Mouse (Mus musculus): ENCODE measurements around the gene Slc35b2. TPM values are rescaled to one million over a fixed set of nuclear protein-coding genes. Genes with fewer than 3 reads are reported as not detected.

Slc35b2 gene
- polyA plus RNA-seq, 1 experiment from 2014 or later, result 52.1 TPM

DNA sequence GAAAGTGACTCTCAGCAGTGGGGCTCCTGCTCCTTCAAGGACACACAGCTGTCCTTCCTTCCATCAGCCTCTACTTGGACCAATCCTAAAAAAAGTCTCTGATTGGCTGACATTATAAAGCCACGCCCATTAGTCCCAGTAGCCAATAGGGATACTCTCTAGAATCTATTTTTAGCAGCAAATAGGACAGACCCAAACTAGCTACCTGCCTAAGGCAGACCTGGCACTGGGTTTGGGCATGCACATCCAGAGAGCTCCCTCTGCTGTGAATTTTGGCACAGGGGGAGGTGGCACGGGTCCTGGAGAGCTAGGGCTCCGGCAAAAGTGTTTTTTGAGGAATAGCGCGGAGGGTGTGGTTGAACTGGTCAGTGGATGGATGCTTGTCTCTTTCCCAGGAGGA lies 37.1 kb upstream of the Slc35b2 start:
- no peak for ATAC-seq (ENCODE audit: insufficient read depth)
- Histone ChIP-seq H3K9me3 (replicated peaks) (no peaks in the 10 kb centered on the region), H3K36me3 (replicated peaks) (no peaks in the 10 kb centered on the region), H3K27ac (replicated peaks) (no peak overlapping the region), H3K4me1 (replicated peaks) (no peaks in the 10 kb centered on the region; the same call in 1 of the 2 replicates), H3K9ac (no peak overlapping the region), H3K4me3 (replicated peaks) (no peak overlapping the region), H3K4me2 (no peak overlapping the region), H3K27me3 (peaks cover 76% of the 10 kb centered on the region)
- WGBS (ENCODE audit: insufficient replicate concordance), result 25% methylated on average over 5 of the region's 5 CpGs

- Histone ChIP-seq H3K27ac (replicated peaks) (no peak overlapping the region), H3K4me3 (replicated peaks) (no peak overlapping the region), H3K36me3 (replicated peaks) (no peaks in the 10 kb centered on the region), H3K9me3 (replicated peaks) (no peaks in the 10 kb centered on the region), H3K9ac (no peak overlapping the region), H3K4me1 (replicated peaks) (no peaks in the 10 kb centered on the region), H3K27me3 (peaks cover 85% of the 10 kb centered on the region), H3K4me2 (no peak overlapping the region)
- 33% methylated on average over 13 of the region's 13 CpGs for WGBS (ENCODE audit: insufficient replicate concordance)
- no peak for ATAC-seq (ENCODE audit: insufficient read depth)
Measured at GRCm38 (mm10) chr17:45530346-45530782, 33.3 kb upstream of the Slc35b2 start.

DNA sequence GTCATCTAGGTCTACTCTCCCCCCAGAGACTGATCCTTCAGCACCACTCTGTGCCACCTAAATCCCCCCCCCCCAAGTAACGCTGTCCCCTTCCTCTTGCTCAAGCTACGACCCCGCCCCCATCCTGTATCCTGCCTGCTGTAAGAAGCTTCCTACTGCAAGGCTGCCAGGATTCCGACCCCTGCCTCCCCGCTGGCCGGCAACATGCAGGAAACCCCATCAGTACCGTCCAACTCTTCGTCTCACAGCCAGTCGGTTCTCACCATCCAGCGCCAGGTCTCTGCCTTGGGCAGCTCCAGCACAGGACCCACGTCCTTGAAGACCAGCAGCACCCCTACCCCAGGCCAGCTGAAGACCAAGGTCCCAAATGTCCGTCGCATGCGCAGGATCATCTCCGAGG lies 30.8 kb upstream of the Slc35b2 start:
- H3K9ac ChIP-seq, result no peak overlapping the region
- H3K4me2 ChIP-seq, result no peak overlapping the region
- H3K4me3 ChIP-seq (replicated peaks), result no peak overlapping the region
- no peaks in the 10 kb centered on the region for H3K36me3 ChIP-seq (replicated peaks)
- H3K27me3 ChIP-seq, result peaks cover 93% of the 10 kb centered on the region
- H3K27ac ChIP-seq (replicated peaks), result no peak overlapping the region
- H3K4me1 ChIP-seq (replicated peaks), result no peaks in the 10 kb centered on the region
- ATAC-seq (ENCODE audit: insufficient read depth), result no peak
- no peaks in the 10 kb centered on the region for H3K9me3 ChIP-seq (replicated peaks)
- 35% methylated on average over 15 of the region's 15 CpGs for WGBS (ENCODE audit: insufficient replicate concordance)

- Histone ChIP-seq H3K4me1 (replicated peaks) (no peaks in the 10 kb centered on the region), H3K9ac (no peak overlapping the region), H3K36me3 (replicated peaks) (no peaks in the 10 kb centered on the region), H3K4me3 (replicated peaks) (no peak overlapping the region), H3K27me3 (peaks cover 96% of the 10 kb centered on the region), H3K9me3 (replicated peaks) (no peaks in the 10 kb centered on the region), H3K4me2 (no peak overlapping the region), H3K27ac (replicated peaks) (no peak overlapping the region)
- no peak for ATAC-seq (ENCODE audit: insufficient read depth)
- 13% methylated on average over 5 of the region's 5 CpGs for WGBS (ENCODE audit: insufficient replicate concordance)
Measured at GRCm38 (mm10) chr17:45536264-45536663, 27.4 kb upstream of the Slc35b2 start.

DNA sequence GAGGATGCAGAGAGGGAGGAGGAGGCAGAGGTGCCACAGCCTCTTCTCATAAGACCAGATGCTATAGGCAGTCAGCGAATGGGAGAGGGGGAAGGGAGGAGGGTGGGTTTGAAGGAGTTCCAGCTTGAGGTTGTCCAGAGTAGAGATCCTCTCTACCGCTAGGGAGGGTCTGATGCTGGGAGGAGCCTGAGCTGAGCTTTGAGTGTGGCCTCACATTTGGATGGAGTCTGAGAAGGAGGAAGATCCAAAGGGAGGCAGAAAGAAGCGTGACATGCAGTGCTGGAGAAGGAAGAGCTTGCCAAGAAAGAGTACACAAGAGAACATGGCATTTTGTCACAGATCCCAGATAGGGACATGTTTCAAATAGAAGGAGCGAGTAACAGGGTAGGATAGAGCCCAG lies 25.3 kb upstream of the Slc35b2 start:
- H3K36me3 ChIP-seq (replicated peaks), result no peaks in the 10 kb centered on the region
- WGBS (ENCODE audit: insufficient replicate concordance), result 42% methylated on average over 4 of the region's 4 CpGs
- H3K4me3 ChIP-seq (replicated peaks), result no peak overlapping the region
- peaks cover 96% of the 10 kb centered on the region for H3K27me3 ChIP-seq
- H3K4me1 ChIP-seq (replicated peaks), result no peaks in the 10 kb centered on the region
- no peak for ATAC-seq (ENCODE audit: insufficient read depth)
- H3K9ac ChIP-seq, result no peak overlapping the region
- H3K4me2 ChIP-seq, result no peak overlapping the region
- H3K9me3 ChIP-seq (replicated peaks), result no peaks in the 10 kb centered on the region
- H3K27ac ChIP-seq (replicated peaks), result no peak overlapping the region

DNA sequence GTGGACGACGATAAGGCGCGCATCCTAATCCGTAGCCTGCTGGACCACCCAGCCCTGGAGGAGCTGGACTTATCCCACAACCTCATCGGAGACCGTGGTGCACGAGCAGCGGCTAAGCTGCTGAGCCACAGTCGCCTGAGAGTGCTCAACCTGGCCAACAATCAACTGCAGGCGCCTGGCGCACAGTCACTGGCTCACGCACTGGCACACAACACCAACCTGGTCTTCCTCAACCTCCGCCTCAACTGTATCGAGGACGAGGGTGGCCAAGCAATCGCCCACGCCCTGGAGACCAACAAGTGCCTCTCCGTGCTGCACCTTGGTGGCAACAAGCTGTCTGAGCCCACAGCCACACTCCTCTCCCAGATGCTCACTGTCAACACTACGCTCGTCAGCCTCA lies 24.0 kb upstream of the Slc35b2 start:
- no peak for ATAC-seq (ENCODE audit: insufficient read depth)
- Histone ChIP-seq H3K27ac (replicated peaks) (no peak overlapping the region), H3K36me3 (replicated peaks) (no peaks in the 10 kb centered on the region), H3K9me3 (replicated peaks) (no peaks in the 10 kb centered on the region), H3K27me3 (peaks cover 100% of the 10 kb centered on the region), H3K9ac (no peak overlapping the region), H3K4me2 (no peak overlapping the region), H3K4me3 (replicated peaks) (no peak overlapping the region), H3K4me1 (replicated peaks) (no peaks in the 10 kb centered on the region)
- 64% methylated on average over 21 of the region's 21 CpGs for WGBS (ENCODE audit: insufficient replicate concordance)

GRCm38 (mm10) chr17:45542129-45542528 lies 21.5 kb upstream of the Slc35b2 start:
- no peak overlapping the region for H3K4me2 ChIP-seq
- H3K4me1 ChIP-seq (replicated peaks), result no peaks in the 10 kb centered on the region; the same call in 1 of the 2 replicates
- WGBS (ENCODE audit: insufficient replicate concordance), result 20% methylated on average over 6 of the region's 6 CpGs
- no peak overlapping the region for H3K9ac ChIP-seq
- H3K4me3 ChIP-seq (replicated peaks), result no peak overlapping the region
- H3K9me3 ChIP-seq (replicated peaks), result no peaks in the 10 kb centered on the region
- peaks cover 100% of the 10 kb centered on the region for H3K27me3 ChIP-seq
- no peak for ATAC-seq (ENCODE audit: insufficient read depth)
- H3K36me3 ChIP-seq (replicated peaks), result no peaks in the 10 kb centered on the region
- no peak overlapping the region for H3K27ac ChIP-seq (replicated peaks)

DNA sequence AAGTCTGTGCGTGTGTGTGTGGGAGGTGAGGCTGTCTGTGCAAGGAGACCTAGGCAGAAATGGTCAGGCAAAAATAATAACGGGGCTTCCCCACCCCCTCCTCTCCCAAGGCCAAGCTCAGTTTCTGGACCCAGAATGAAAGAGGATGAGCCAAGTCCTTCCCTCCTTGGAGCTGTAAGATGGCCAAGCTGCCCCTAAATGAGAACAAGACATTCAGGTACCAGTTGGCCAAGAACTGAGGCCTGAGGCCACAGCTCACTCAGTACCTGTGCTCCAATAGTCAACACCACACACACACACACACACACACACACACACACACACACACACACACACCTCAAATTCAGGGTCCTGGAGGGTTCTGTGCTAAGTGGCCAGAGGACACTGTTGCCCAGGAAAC lies 21.0 kb upstream of the Slc35b2 start:
- WGBS (ENCODE audit: insufficient replicate concordance), result 60% methylated on average over 2 of the region's 2 CpGs
- no peaks in the 10 kb centered on the region for H3K36me3 ChIP-seq (replicated peaks)

DNA sequence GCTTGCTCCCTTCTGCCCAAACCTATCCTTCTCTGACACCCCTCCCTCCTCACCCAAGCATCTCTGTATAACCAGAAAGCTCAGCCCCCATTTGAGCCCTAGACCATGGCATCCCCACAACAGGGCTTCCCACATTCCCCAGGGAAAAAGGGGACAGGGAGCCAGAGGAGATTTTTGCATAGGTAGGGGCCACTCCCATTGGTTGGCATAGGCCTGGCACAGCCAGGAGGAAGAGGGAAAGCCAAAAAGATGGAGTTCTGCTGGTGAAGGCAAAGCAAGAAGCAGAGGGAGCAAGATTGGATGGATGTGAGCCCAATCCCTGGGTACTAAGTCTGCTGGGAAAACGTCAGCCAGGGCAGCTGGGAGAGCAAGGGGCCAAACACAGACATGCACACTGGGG lies 20.6 kb upstream of the Slc35b2 start:
- Histone ChIP-seq H3K27ac (replicated peaks) (no peak overlapping the region), H3K36me3 (replicated peaks) (no peaks in the 10 kb centered on the region), H3K4me2 (no peak overlapping the region), H3K4me3 (replicated peaks) (no peak overlapping the region), H3K9ac (no peak overlapping the region), H3K4me1 (replicated peaks) (no peaks in the 10 kb centered on the region; the same call in 1 of the 2 replicates), H3K27me3 (peaks cover 100% of the 10 kb centered on the region), H3K9me3 (replicated peaks) (no peaks in the 10 kb centered on the region)
- no peak for ATAC-seq (ENCODE audit: insufficient read depth)
- WGBS (ENCODE audit: insufficient replicate concordance), result 5% methylated on average over 1 of the region's 1 CpGs

More for the DNA sequence above, 21.0 kb upstream of the Slc35b2 start:
- Histone ChIP-seq H3K4me3 (replicated peaks) (no peak overlapping the region), H3K27me3 (peaks cover 100% of the 10 kb centered on the region), H3K4me2 (no peak overlapping the region), H3K27ac (replicated peaks) (no peak overlapping the region), H3K4me1 (replicated peaks) (no peaks in the 10 kb centered on the region; the same call in 1 of the 2 replicates), H3K9me3 (replicated peaks) (no peaks in the 10 kb centered on the region), H3K9ac (no peak overlapping the region)
- no peak for ATAC-seq (ENCODE audit: insufficient read depth)

GRCm38 (mm10) chr17:45544001-45544872 lies 19.4 kb upstream of the Slc35b2 start:
- Histone ChIP-seq H3K4me3 (replicated peaks) (no peak overlapping the region), H3K9ac (no peak overlapping the region), H3K27ac (replicated peaks) (no peak overlapping the region), H3K4me1 (replicated peaks) (peaks cover 5% of the 10 kb centered on the region), H3K27me3 (peaks cover 100% of the 10 kb centered on the region), H3K36me3 (replicated peaks) (no peaks in the 10 kb centered on the region), H3K9me3 (replicated peaks) (no peaks in the 10 kb centered on the region), H3K4me2 (no peak overlapping the region)
- ATAC-seq (ENCODE audit: insufficient read depth), result no peak
- WGBS (ENCODE audit: insufficient replicate concordance), result 6% methylated on average over 24 of the region's 24 CpGs

DNA sequence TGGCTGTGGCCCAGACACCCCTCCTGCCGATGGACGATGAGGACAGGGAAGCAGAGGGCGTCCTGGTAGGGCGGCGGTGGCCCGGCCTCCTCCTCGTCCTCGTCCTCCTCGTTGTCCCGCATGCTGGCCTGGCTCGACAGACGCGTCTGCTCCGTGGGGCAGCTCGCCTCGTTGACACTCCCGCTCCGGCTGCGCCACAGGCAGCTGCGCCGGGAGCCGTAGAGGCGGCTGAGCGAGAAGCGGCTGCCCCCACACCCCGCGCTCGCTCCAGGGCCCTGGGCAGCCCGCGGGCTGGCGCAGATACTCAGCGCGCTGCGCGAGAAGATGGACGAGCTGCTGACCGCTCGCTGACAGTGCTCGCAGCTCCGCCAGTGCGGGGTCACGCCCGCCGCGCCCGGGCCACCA lies 18.8 kb upstream of the Slc35b2 start:
- Histone ChIP-seq H3K27me3 (peaks cover 100% of the 10 kb centered on the region), H3K36me3 (replicated peaks) (no peaks in the 10 kb centered on the region), H3K4me1 (replicated peaks) (peaks cover 9% of the 10 kb centered on the region), H3K27ac (replicated peaks) (no peak overlapping the region), H3K9me3 (replicated peaks) (no peaks in the 10 kb centered on the region), H3K4me3 (replicated peaks) (no peak overlapping the region), H3K9ac (no peak overlapping the region), H3K4me2 (no peak overlapping the region)
- WGBS (ENCODE audit: insufficient replicate concordance), result 2% methylated on average over 46 of the region's 46 CpGs
- ATAC-seq (ENCODE audit: insufficient read depth), result no peak
